Mouse (Mus musculus) small intestine, adult 2 months (tissue): ENCODE data around the gene Ube2j2. TPM values are rescaled to one million over a fixed set of nuclear protein-coding genes. Genes with fewer than 3 reads are reported as not detected.
A peak's percentile ranks its signal among the peaks of the same experiment; 100 is the strongest.

Experiments used
- H3K27ac ChIP-seq: fragments of 200-500 bp; 2 replicates; pipeline ENCODE4 v1.5.1; 2012; ENCODE audit warnings: low read depth, low read length, control low read depth, inconsistent platforms; ENCODE audit not compliant: insufficient read depth
- H3K27me3 ChIP-seq: fragments of 200-500 bp; 2 replicates; pipeline ENCODE4 v1.6.1; 2012; ENCODE audit warnings: mild to moderate bottlenecking, moderate library complexity, low read length, inconsistent platforms; ENCODE audit not compliant: control insufficient read depth, insufficient read depth
- H3K36me3 ChIP-seq: fragments of 200-500 bp; 2 replicates; pipeline ENCODE4 v1.6.1; 2012; ENCODE audit warnings: mild to moderate bottlenecking, low read length, control low read depth, inconsistent platforms; ENCODE audit not compliant: control insufficient read depth, insufficient read depth
- H3K4me1 ChIP-seq: fragments of 200-500 bp; 2 replicates; pipeline ENCODE4 v1.6.1; 2012; ENCODE audit warnings: low read length, inconsistent platforms, mixed read lengths; ENCODE audit not compliant: control insufficient read depth, insufficient read depth, insufficient read length
- H3K4me3 ChIP-seq: fragments of 200-500 bp; 2 replicates; pipeline ENCODE4 v1.5.1; 2012; ENCODE audit warnings: low read depth, mild to moderate bottlenecking, control low read depth, inconsistent platforms, low read length, moderate library complexity
- CTCF ChIP-seq: fragments of 200-500 bp; IDR thresholded peaks from 2 replicates; pipeline ENCODE4 v1.5.1; 2012; ENCODE audit warnings: low read depth, mild to moderate bottlenecking, control low read depth, inconsistent platforms, low read length, moderate library complexity, mixed read lengths; ENCODE audit not compliant: insufficient replicate concordance, insufficient read length; ENCODE audit errors: extremely low read depth
- POLR2A ChIP-seq: fragments of 200-500 bp; IDR thresholded peaks from 2 replicates; pipeline ENCODE4 v1.6.1; 2012; ENCODE audit warnings: low read depth, mild to moderate bottlenecking, control low read depth, inconsistent platforms, low read length, moderate library complexity
- WGBS: fragments of 180-500 bp; shearing (Covaris S2); methylation state at CpG from one replicate; pipeline ENCODE4 v1.1.7; 2018; 5-methylcytosine and 5-hydroxymethylcytosine counted together
- polyA plus RNA-seq: library from polyadenylated mRNA; depleted of rRNA; stranded (reverse); fragments of >200 nt; gene quantifications from 2 replicates; pipeline ENCODE4 v1.2.3, GENCODE M21; 2012

Gene Ube2j2
- polyA plus RNA-seq, 1 experiment = 206 TPM

DNA sequence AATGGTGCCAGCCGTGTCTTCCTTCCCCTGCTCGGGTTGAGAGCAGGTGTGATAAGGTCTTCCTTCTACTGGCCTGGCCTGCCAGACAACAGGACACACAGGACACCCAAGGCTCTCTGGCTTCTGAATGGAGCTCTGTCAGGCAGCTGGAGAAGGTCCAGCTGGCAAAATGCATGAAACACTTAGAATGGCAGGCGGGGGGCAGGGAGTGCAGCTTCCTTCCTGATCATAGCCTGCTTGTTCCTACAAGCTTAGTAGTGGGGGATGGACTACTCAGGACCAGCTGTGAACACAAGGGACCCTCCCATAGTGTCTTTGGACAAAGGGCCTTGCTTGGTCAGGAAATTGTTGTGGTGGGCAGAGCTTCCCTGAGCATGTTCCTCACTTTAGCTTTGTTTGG is 42.4 kb upstream of the Ube2j2 start:
- Histone ChIP-seq H3K27ac (no peak overlapping the region), H3K4me3 (no peak overlapping the region), H3K27me3 (no peaks in the 10 kb centered on the region), H3K4me1 (no peaks in the 10 kb centered on the region), H3K36me3 (peaks cover 26% of the 10 kb centered on the region)
- 30% methylated on average over 3 of the region's 3 CpGs for WGBS
- TF ChIP-seq POLR2A (no peak), CTCF (no peak)

DNA sequence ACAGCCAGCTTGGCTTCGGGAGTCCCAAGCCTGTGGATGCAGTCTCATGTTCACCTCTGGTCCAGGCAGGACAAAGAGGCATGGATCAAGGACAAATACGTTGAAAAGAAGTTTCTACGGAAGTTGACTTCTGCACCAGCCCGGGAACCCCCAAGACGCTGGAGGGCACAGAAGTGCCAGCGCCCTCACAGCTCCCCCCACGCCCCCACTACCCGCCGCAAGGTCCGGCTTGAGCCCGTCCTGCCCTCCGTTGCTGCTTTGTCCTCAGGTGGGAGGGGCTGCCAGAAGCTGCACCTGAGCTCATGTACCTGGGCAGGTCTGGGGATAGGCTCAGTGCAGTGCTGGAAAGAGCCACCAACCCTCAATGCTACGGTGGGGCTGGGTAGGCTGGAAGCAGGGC is 40.4 kb upstream of the Ube2j2 start:
- 94% methylated on average over 13 of the region's 13 CpGs for WGBS

DNA sequence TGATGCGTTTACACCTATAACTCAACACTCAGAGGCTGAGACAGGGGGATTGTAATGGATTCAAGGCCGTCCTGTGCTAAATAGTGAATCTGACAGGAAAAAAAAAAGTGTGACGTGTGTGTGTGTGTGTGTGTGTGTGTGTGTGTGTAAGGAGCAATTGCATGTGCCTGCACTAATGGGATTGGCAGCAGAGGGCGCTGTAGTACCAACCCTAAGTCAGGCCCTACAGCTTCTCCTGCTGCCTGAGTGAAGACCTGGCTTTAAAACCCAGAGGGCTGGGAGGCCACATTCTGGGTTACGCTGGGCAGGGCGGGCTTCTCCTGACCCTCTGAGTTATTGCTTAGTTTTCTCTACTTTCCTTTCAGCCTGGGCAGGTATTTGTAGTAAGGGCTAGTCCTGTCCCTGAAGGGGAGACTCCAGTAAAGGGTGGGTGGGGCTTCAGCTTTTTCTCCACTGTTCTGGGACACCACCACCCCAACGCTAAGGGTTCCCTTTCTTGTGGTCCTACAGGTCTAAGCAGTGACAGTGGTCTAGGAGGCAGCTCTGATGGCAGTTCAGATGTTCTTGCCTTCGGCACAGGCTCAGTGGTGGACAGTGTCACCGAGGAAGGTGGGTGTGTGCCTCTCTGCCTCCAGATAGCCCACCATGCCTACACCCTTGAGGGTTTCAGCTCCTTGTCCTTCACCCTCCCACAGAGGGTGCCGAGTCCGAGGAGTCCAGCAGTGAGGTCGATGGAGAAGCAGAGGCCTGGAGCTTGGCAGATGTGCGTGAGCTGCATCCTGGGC is 39.1 kb upstream of the Ube2j2 start:
- H3K27ac ChIP-seq = no peak overlapping the region
- H3K36me3 ChIP-seq = peaks cover 21% of the 10 kb centered on the region
- no peak overlapping the region for H3K4me3 ChIP-seq
- no peaks in the 10 kb centered on the region for H3K4me1 ChIP-seq
- WGBS = 94% methylated on average over 13 of the region's 13 CpGs
- no peaks in the 10 kb centered on the region for H3K27me3 ChIP-seq
- TF ChIP-seq CTCF (peak; percentile 27; the same call in 1 of the 2 replicates), POLR2A (no peak)

More for the DNA sequence above, 40.4 kb upstream of the Ube2j2 start:
- TF ChIP-seq POLR2A = no peak
- TF ChIP-seq CTCF = no peak
- Histone ChIP-seq H3K27ac (no peak overlapping the region), H3K4me3 (no peak overlapping the region), H3K36me3 (peaks cover 23% of the 10 kb centered on the region), H3K27me3 (no peaks in the 10 kb centered on the region), H3K4me1 (no peaks in the 10 kb centered on the region)

DNA sequence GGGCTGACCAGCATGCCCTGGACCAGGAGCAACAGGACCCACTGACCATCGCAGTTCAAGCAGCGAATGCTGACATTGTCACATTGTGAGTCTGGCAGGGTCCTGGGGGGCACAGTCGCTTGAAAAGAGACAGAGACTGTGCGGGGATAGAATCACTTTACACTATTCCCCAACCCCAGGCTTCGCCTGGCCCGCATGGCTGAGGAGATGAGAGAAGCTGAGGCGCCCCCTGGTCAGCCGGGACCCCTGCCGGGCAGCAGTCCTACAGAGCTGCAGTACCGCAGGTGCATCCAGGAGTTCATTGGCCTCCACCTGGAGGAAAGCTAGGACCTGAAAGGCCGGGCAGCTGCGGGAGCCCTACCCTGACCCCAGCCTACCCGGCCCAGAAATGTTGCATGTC is 38.0 kb upstream of the Ube2j2 start:
- no peak overlapping the region for H3K27ac ChIP-seq
- H3K27me3 ChIP-seq = no peaks in the 10 kb centered on the region
- TF ChIP-seq POLR2A = no peak
- no peak for TF ChIP-seq CTCF
- H3K4me3 ChIP-seq = no peak overlapping the region
- H3K4me1 ChIP-seq = no peaks in the 10 kb centered on the region
- peaks cover 19% of the 10 kb centered on the region for H3K36me3 ChIP-seq
- WGBS = 91% methylated on average over 13 of the region's 13 CpGs

DNA sequence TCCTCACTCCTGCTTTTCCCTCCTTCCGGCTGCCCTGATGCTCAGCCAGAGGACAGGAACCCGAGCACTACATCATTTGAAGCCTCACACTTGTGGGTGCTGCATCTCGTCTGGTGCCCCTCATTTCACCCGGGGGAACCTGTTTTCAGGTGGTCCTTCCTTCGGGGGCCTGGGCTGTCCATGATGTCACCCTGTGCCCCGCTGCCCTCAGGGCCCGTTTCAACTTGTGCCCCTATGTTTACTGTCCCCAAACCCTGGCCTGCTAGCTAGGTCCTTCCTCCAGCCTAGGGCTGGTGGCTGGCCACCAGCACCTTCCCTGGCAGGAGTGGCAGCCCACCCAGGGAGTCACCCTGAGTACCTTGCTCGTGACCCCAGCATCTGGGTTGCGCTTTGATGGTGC is 37.5 kb upstream of the Ube2j2 start:
- Histone ChIP-seq H3K4me3 (no peak overlapping the region), H3K36me3 (peaks cover 17% of the 10 kb centered on the region), H3K27me3 (no peaks in the 10 kb centered on the region), H3K27ac (no peak overlapping the region), H3K4me1 (no peaks in the 10 kb centered on the region)
- TF ChIP-seq POLR2A (no peak), CTCF (no peak)
- 87% methylated on average over 9 of the region's 9 CpGs for WGBS

DNA sequence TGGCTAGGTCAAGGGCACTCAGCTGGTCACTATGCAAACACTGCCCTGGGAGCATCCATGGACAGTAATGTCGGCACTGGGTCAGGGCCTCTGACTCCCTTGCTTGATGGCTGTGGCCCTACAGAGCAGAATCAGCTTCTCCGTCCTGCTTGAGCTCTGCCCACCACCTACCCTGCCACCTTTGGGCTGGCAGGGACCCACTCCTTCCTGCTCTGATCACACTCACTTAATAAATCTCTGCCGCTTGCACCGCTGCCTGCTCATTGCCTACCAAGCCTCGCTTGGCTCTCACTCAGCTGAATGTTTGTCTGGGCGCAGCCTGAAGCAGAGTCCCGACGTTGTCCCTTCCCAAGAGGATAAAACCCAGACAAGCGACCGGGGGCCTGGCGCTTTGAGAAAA is 36.6 kb upstream of the Ube2j2 start:
- no peaks in the 10 kb centered on the region for H3K4me1 ChIP-seq
- H3K27ac ChIP-seq = no peak overlapping the region
- no peaks in the 10 kb centered on the region for H3K27me3 ChIP-seq
- WGBS = 76% methylated on average over 11 of the region's 11 CpGs
- TF ChIP-seq CTCF (no peak), POLR2A (no peak)
- peaks cover 14% of the 10 kb centered on the region for H3K36me3 ChIP-seq
- H3K4me3 ChIP-seq = no peak overlapping the region

DNA sequence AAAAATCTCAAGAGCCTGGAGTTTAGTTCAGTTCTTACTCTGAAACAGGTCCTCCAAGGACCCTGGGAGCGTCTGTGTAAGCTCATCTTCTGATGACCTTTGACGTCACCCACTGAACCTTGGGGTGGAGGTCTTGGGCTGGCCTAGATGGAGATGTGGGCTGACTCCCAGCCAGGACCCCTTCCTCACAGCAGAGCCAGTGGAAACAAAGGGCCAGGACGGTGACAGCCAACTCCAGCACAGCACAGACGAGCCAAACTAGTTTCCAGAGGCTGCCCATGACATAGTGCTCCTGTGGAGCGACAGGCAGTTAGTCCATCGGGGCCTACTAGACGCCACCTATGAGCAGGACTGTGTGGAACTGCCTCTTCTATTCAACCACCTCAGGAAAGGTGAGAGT is 35.4 kb upstream of the Ube2j2 start:
- 71% methylated on average over 7 of the region's 7 CpGs for WGBS
- H3K27ac ChIP-seq = no peak overlapping the region
- H3K27me3 ChIP-seq = no peaks in the 10 kb centered on the region
- no peak overlapping the region for H3K4me3 ChIP-seq
- TF ChIP-seq CTCF = no peak
- TF ChIP-seq POLR2A = no peak
- H3K4me1 ChIP-seq = no peaks in the 10 kb centered on the region
- peaks cover 6% of the 10 kb centered on the region for H3K36me3 ChIP-seq

DNA sequence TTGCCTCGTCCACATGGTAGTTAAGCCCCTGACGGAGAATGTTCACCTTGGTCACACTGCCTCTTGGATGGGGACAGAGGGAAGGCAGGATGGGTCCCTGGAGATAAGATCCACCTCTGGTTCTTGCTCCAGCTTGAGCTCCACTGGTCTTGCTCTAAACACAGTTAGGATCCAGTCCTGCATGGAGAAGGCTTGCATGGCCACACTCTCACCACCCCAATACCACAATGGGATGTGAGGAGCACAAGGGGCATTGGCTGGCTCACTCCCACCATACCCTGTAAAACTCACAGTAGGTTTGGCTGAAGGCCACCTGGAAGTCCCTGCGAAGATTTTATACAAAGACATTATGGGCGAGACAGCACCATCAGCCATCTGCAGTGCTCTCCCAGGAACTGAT is 34.9 kb upstream of the Ube2j2 start:
- Histone ChIP-seq H3K4me3 (no peak overlapping the region), H3K27me3 (no peaks in the 10 kb centered on the region), H3K4me1 (no peaks in the 10 kb centered on the region), H3K27ac (no peak overlapping the region), H3K36me3 (peaks cover 3% of the 10 kb centered on the region)
- 76% methylated on average over 4 of the region's 4 CpGs for WGBS
- TF ChIP-seq CTCF = no peak
- no peak for TF ChIP-seq POLR2A
